ENCODE assay signal across 28 mouse cellular contexts in the genomic region with DNA sequence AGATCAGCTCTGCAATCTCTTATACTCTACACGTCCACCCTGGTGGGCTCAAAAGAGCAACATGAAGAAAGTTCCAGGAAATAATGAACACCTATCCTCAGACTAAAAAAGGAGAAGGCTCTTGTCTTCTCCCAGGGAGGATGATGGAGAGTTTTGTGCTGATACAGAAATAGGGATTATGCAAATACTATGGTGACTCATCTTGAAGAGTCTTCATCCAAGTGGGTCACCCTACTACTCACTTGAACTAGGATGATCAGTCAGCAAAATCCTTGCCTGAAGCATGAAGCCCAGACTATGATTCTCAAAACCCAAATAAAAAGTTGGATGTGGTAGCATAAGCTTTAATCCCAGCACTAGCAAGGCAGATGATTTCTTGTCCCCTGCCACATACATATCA. TPM values are rescaled to one million over a fixed set of nuclear protein-coding genes. Genes with fewer than 3 reads are reported as not detected.
DNase-seq lines count a peak whose midpoint lies in the region; ATAC-seq and TF ChIP-seq lines count a peak whose summit lies in the region.
"Had no signal": no experiment of that assay in that cellular context is flagged by ENCODE, and none has a peak within 500 bp of the region (broad histone marks: within the 10 kb centered on the region; RNA-seq: fewer than 3 reads in every experiment).

No protein-coding gene starts in this region.

- no peaks in the 10 kb centered on the region for H3K9me3 ChIP-seq in hindbrain, embryonic 10.5 days
- H3K9me3 ChIP-seq: G1E had no signal

- no peaks in the 10 kb centered on the region for H3K4me1 ChIP-seq in hindbrain, embryonic 10.5 days (replicated peaks)

- no peaks in the 10 kb centered on the region for H3K36me3 ChIP-seq in hindbrain, embryonic 10.5 days
- H3K36me3 ChIP-seq: G1E had no signal

- H3K4me3 ChIP-seq in left cerebral cortex, adult 2 months: no peak overlapping the region
- no peak overlapping the region for H3K4me3 ChIP-seq in hindbrain, embryonic 10.5 days

- ATAC-seq in frontal cortex, adult (ENCODE audit: low TSS enrichment): peak; percentile 94
- ATAC-seq: activated CD4-positive, CD25-positive, alpha-beta regulatory T cell, adult 4 months; CD4-positive, CD25-positive, alpha-beta regulatory T cell, adult 4 months; Patski had no signal

- intact Hi-C loops in left cerebral cortex, adult 2 months (cut with DNase I): loop anchor here (2.0 kb wide), 2 partner anchors 128 to 154 kb away; a partner anchor contains a TSS
- intact Hi-C loops in left cerebral cortex, postnatal 4 days (cut with DNase I): loop anchor here (5.0 kb wide), 1 partner anchor 136 kb away; no protein-coding TSS in a partner anchor

- 83% methylated on average over 1 of the region's 1 CpGs for WGBS in hindbrain, embryonic 10.5 days

- no peaks in the 10 kb centered on the region for H3K27me3 ChIP-seq in hindbrain, embryonic 10.5 days (ENCODE audit: insufficient read depth, poor library complexity, severe bottlenecking)
- H3K27me3 ChIP-seq: CH12.LX had no signal

- DNase-seq in frontal cortex, postnatal 10 days (ENCODE audit: low spot score in 2 of 2): no peak
- DNase-seq in left cerebral cortex, adult 2 months (ENCODE audit: extremely low spot score in 1 of 2, low spot score in 2 of 2): no peak
- DNase-seq in left cerebral cortex, postnatal 4 days: no peak
- DNase-seq in right cerebral cortex, adult 18-20 months: peak; percentile 23
- DNase-seq in right cerebral cortex, adult 2 months (ENCODE audit: low spot score in 2 of 2): no peak
- DNase-seq in brain, adult 2 months (ENCODE audit: low read depth, low spot score): peak; percentile 56
- DNase-seq in hindbrain, embryonic 10.5 days (ENCODE audit: low spot score): no peak
- DNase-seq: adrenal gland, adult 8-10 months; adrenal gland, postnatal 10 days; adrenal gland, postnatal 14 days; adrenal gland, postnatal 25 days; B cell, adult 2 months; cerebellum, adult 11 months; cerebellum, adult 11-12 months; cerebellum, adult 18-20 months had no signal

- TF ChIP-seq CTCF in left cerebral cortex, adult 2 months (IDR thresholded peaks at IDR 0.05): no peak

- H3K27ac ChIP-seq in left cerebral cortex, adult 2 months: peak overlapping the region; percentile 3; the same call in 1 of the 2 replicates
- no peak overlapping the region for H3K27ac ChIP-seq in hindbrain, embryonic 10.5 days

RNA-seq across cellular contexts. Expression of a gene that starts 16.6 kb away (rescaled TPM):
- not detected for total RNA-seq in left cerebral cortex, adult 2 months (2021)
- total RNA-seq in left cerebral cortex, postnatal 4 days (2021): not detected
- not detected in 2 replicates for polyA plus RNA-seq in hindbrain, embryonic 10.5 days (2016; fragmentation: Nextera tagmentation; extraction: Ambion mirVana)
- total RNA-seq: adrenal gland, adult 18-20 months; adrenal gland, adult 2 months; adrenal gland, adult 8-10 months; adrenal gland, postnatal 10 days; adrenal gland, postnatal 14 days; adrenal gland, postnatal 25 days; adrenal gland, postnatal 36 days; adrenal gland, postnatal 4 days; CH12.LX; MEL had no signal
- polyA plus RNA-seq: adrenal gland, adult 2 months; brain, embryonic 14.5 days; C2C12; G1E; Patski had no signal

RNA-seq across cellular contexts. Expression of a gene that starts 54.3 kb away (rescaled TPM):
- total RNA-seq in left cerebral cortex, adult 2 months (2021): not detected
- not detected for total RNA-seq in left cerebral cortex, postnatal 4 days (2021)
- polyA plus RNA-seq in hindbrain, embryonic 10.5 days (2016; fragmentation: Nextera tagmentation; extraction: Ambion mirVana): 7.2 and 9.8 TPM in 2 replicates
- total RNA-seq: adrenal gland, adult 18-20 months; adrenal gland, adult 8-10 months; adrenal gland, postnatal 25 days; adrenal gland, postnatal 36 days; CH12.LX had no signal
- polyA plus RNA-seq: adrenal gland, adult 2 months; C2C12; CD4-positive, CD25-positive, alpha-beta regulatory T cell, adult 4 months; Patski had no signal

Comparison
In these comparisons a context has a peak if more than half of its experiments do, and no peak if none do; other contexts are left out.
1. DNase-seq: peak in right cerebral cortex, adult 18-20 months (single experiment) and brain, adult 2 months (single experiment); none in frontal cortex, postnatal 10 days (0 of 2), left cerebral cortex, adult 2 months (0 of 2), left cerebral cortex, postnatal 4 days (single experiment), right cerebral cortex, adult 2 months (0 of 2) and hindbrain, embryonic 10.5 days (single experiment).